Mouse (Mus musculus) brain, embryonic 14.5 days (tissue): ENCODE data around the gene Gm36079.
"Not testable (repeated sequence)": the region's sequence is repeated elsewhere in the genome, so short reads cannot be mapped to it uniquely, and the experiment has no call there.

Experiments
- CTCF ChIP-seq: fragments of 200-500 bp; IDR thresholded peaks from 2 replicates; pipeline ENCODE4 v1.5.1; 2012; ENCODE audit warnings: inconsistent platforms, mild to moderate bottlenecking, moderate library complexity, borderline replicate concordance; ENCODE audit not compliant: insufficient read depth, insufficient read length; ENCODE audit errors: extremely low read depth
- POLR2A ChIP-seq: fragments of 200-500 bp; IDR thresholded peaks from 2 replicates; pipeline ENCODE4 v1.6.1; 2012; ENCODE audit warnings: mild to moderate bottlenecking, inconsistent platforms, borderline replicate concordance; ENCODE audit not compliant: poor library complexity, insufficient read depth, insufficient read length, severe bottlenecking; ENCODE audit errors: extremely low read depth

- TF ChIP-seq CTCF, POLR2A: not testable (repeated sequence)
Observed at GRCm38 (mm10) chr13:120041145-120041544, 14.3 kb upstream of the Gm36079 start.
